9 mouse cellular contexts compared by ENCODE assay signal in genomic region chr19:10435908-10436307, GRCm38 (mm10). TPM values are rescaled to one million over a fixed set of nuclear protein-coding genes. Genes with fewer than 3 reads are reported as not detected.
DNase-seq lines count a peak whose midpoint lies in the region; ATAC-seq lines count a peak whose summit lies in the region.
"Had no signal": no experiment of that assay in that cellular context is flagged by ENCODE, and none has a peak within 500 bp of the region (broad histone marks: within the 10 kb centered on the region; RNA-seq: fewer than 3 reads in every experiment).

No protein-coding gene starts in this region.

- no peak overlapping the region for H3K27ac ChIP-seq in kidney, embryonic 15.5 days
- H3K27ac ChIP-seq in forebrain, embryonic 16.5 days (ENCODE audit: low read length): no peak overlapping the region
- H3K27ac ChIP-seq in hindbrain, embryonic 16.5 days (ENCODE audit: low read depth, low read length): no peak overlapping the region
- no peak overlapping the region for H3K27ac ChIP-seq in midbrain, embryonic 15.5 days

- peak; percentile 79 for DNase-seq in kidney, adult 18-20 months
- DNase-seq in left cerebral cortex, postnatal 25 days (ENCODE audit: low spot score in 2 of 2): peak; percentile 70 to 84
- DNase-seq in spleen, postnatal 4 days (ENCODE audit: low spot score in 2 of 2): peak; percentile 51 to 77

- 0 out of 2 replicates have a peak, but pooled peaks cover 8% of the 10 kb centered on the region for H3K4me1 ChIP-seq in kidney, embryonic 15.5 days
- peaks cover 10% of the 10 kb centered on the region for H3K4me1 ChIP-seq in forebrain, embryonic 16.5 days (replicated peaks; ENCODE audit: control insufficient read depth, insufficient read depth, low read length)
- no peaks in the 10 kb centered on the region for H3K4me1 ChIP-seq in hindbrain, embryonic 16.5 days (ENCODE audit: control insufficient read depth, insufficient read depth, low read depth, low read length)
- no peaks in the 10 kb centered on the region for H3K4me1 ChIP-seq in midbrain, embryonic 15.5 days

- no peak overlapping the region for H3K9ac ChIP-seq in kidney, embryonic 15.5 days
- no peak overlapping the region for H3K9ac ChIP-seq in forebrain, embryonic 16.5 days (replicated peaks; ENCODE audit: low read depth, low read length)
- no peak overlapping the region for H3K9ac ChIP-seq in hindbrain, embryonic 16.5 days (ENCODE audit: low read depth, low read length)
- H3K9ac ChIP-seq in midbrain, embryonic 15.5 days: no peak overlapping the region

- H3K4me3 ChIP-seq in kidney, embryonic 15.5 days (replicated peaks): no peak overlapping the region
- no peak overlapping the region for H3K4me3 ChIP-seq in forebrain, embryonic 16.5 days (replicated peaks; ENCODE audit: low read length)
- H3K4me3 ChIP-seq in hindbrain, embryonic 16.5 days (ENCODE audit: low read length): no peak overlapping the region
- no peak overlapping the region for H3K4me3 ChIP-seq in midbrain, embryonic 15.5 days

- H3K27me3 ChIP-seq in kidney, embryonic 15.5 days: peaks cover 14% of the 10 kb centered on the region; the same call in 1 of the 2 replicates
- H3K27me3 ChIP-seq in forebrain, embryonic 16.5 days (replicated peaks; ENCODE audit: control insufficient read depth, insufficient read depth, low read length): no peaks in the 10 kb centered on the region
- no peaks in the 10 kb centered on the region for H3K27me3 ChIP-seq in hindbrain, embryonic 16.5 days (replicated peaks; ENCODE audit: control insufficient read depth, insufficient read depth, low read length)
- no peaks in the 10 kb centered on the region for H3K27me3 ChIP-seq in midbrain, embryonic 15.5 days (replicated peaks)

- H3K4me2 ChIP-seq in kidney, embryonic 15.5 days: no peak overlapping the region
- no peak overlapping the region for H3K4me2 ChIP-seq in forebrain, embryonic 16.5 days (ENCODE audit: low read length)
- no peak overlapping the region for H3K4me2 ChIP-seq in hindbrain, embryonic 16.5 days (ENCODE audit: low read length)
- no peak overlapping the region for H3K4me2 ChIP-seq in midbrain, embryonic 15.5 days

- WGBS in kidney, embryonic 15.5 days: 27% methylated on average over 3 of the region's 3 CpGs
- 27% methylated on average over 3 of the region's 3 CpGs for WGBS in forebrain, embryonic 16.5 days
- 36% methylated on average over 3 of the region's 3 CpGs for WGBS in hindbrain, embryonic 16.5 days
- WGBS in midbrain, embryonic 15.5 days: 34% methylated on average over 3 of the region's 3 CpGs

- no peak for ATAC-seq in kidney, embryonic 15.5 days (replicated peaks; ENCODE audit: low FRiP score)
- ATAC-seq in cerebellum, adult (ENCODE audit: insufficient number of reproducible peaks, low FRiP score, low TSS enrichment): peak; percentile 53
- peak; percentile 16; the same call in 1 of the 2 replicates for ATAC-seq in forebrain, embryonic 16.5 days
- ATAC-seq in hindbrain, embryonic 16.5 days: 0 out of 2 replicates have a peak, but pooled peaks have one; percentile 19
- peak; percentile 31; the same call in 1 of the 2 replicates for ATAC-seq in midbrain, embryonic 15.5 days (replicated peaks)

- intact Hi-C loops in left cerebral cortex, postnatal 25 days (cut with DNase I): loop anchor here (1.0 to 5.0 kb wide), 3 partner anchors 47 to 179 kb away; partner anchors contain the start of gene Syt7

- H3K36me3 ChIP-seq in kidney, embryonic 15.5 days: 0 out of 2 replicates have a peak, but pooled peaks cover 3% of the 10 kb centered on the region
- no peaks in the 10 kb centered on the region for H3K36me3 ChIP-seq in forebrain, embryonic 16.5 days (ENCODE audit: control insufficient read depth, insufficient read depth)
- H3K36me3 ChIP-seq in hindbrain, embryonic 16.5 days (ENCODE audit: control insufficient read depth, insufficient read depth, low read length): peaks cover 11% of the 10 kb centered on the region
- peaks cover 8% of the 10 kb centered on the region for H3K36me3 ChIP-seq in midbrain, embryonic 15.5 days (replicated peaks)

- H3K9me3 ChIP-seq in kidney, embryonic 15.5 days (replicated peaks): no peaks in the 10 kb centered on the region
- no peaks in the 10 kb centered on the region for H3K9me3 ChIP-seq in forebrain, embryonic 16.5 days (ENCODE audit: control insufficient read depth, low read length)
- no peaks in the 10 kb centered on the region for H3K9me3 ChIP-seq in hindbrain, embryonic 16.5 days (ENCODE audit: control insufficient read depth, low read length)
- no peaks in the 10 kb centered on the region for H3K9me3 ChIP-seq in midbrain, embryonic 15.5 days

RNA-seq across cellular contexts. Expression of gene Lrrc10b, which starts 21.4 kb away (rescaled TPM):
- polyA plus RNA-seq in kidney, embryonic 15.5 days (2015; fragmentation: Nextera tagmentation; extraction: Ambion mirVana): 0.69 and 0.73 TPM in 2 replicates
- polyA plus RNA-seq in forebrain, embryonic 16.5 days (2015; fragmentation: Nextera tagmentation; extraction: Ambion mirVana): 0.52 and 0.99 TPM in 2 replicates
- 0.97 and 1.3 TPM in 2 replicates for polyA plus RNA-seq in hindbrain, embryonic 16.5 days (2015; fragmentation: Nextera tagmentation; extraction: Ambion mirVana)
- total RNA-seq in left cerebral cortex, postnatal 25 days (2021): 10 to 100 TPM in 1 of 2 experiments, 1 to 10 TPM in 1; 4.8 to 30.6 TPM
- 1.7 and 2.4 TPM in 2 replicates for polyA plus RNA-seq in midbrain, embryonic 15.5 days (2015; fragmentation: Nextera tagmentation; extraction: Ambion mirVana)
- polyA plus RNA-seq: liver, embryonic 16.5 days had no signal

RNA-seq across cellular contexts. Expression of gene Ppp1r32, which starts 46.8 kb away (rescaled TPM):
- polyA plus RNA-seq in kidney, embryonic 15.5 days (2015; fragmentation: Nextera tagmentation; extraction: Ambion mirVana): not detected in 2 replicates
- 1.7 and 2.1 TPM in 2 replicates for polyA plus RNA-seq in forebrain, embryonic 16.5 days (2015; fragmentation: Nextera tagmentation; extraction: Ambion mirVana)
- 2.4 and 2.7 TPM in 2 replicates for polyA plus RNA-seq in hindbrain, embryonic 16.5 days (2015; fragmentation: Nextera tagmentation; extraction: Ambion mirVana)
- total RNA-seq in left cerebral cortex, postnatal 25 days (2021): 1 to 10 TPM in 1 of 2 experiments, under 1 TPM in 1; 0.80 to 1.1 TPM
- 2.4 and 3.7 TPM in 2 replicates for polyA plus RNA-seq in midbrain, embryonic 15.5 days (2015; fragmentation: Nextera tagmentation; extraction: Ambion mirVana)
- polyA plus RNA-seq: liver, embryonic 16.5 days had no signal

RNA-seq across cellular contexts. Expression of gene Syt7, which starts 47.0 kb away (rescaled TPM):
- 1.5 and 2.3 TPM in 2 replicates for polyA plus RNA-seq in kidney, embryonic 15.5 days (2015; fragmentation: Nextera tagmentation; extraction: Ambion mirVana)
- 6.9 and 9.7 TPM in 2 replicates for polyA plus RNA-seq in forebrain, embryonic 16.5 days (2015; fragmentation: Nextera tagmentation; extraction: Ambion mirVana)
- polyA plus RNA-seq in hindbrain, embryonic 16.5 days (2015; fragmentation: Nextera tagmentation; extraction: Ambion mirVana): 8.8 and 10.3 TPM in 2 replicates
- total RNA-seq in left cerebral cortex, postnatal 25 days (2021): 100 to 1,000 TPM; 309 to 332 TPM
- 19.6 and 21.0 TPM in 2 replicates for polyA plus RNA-seq in midbrain, embryonic 15.5 days (2015; fragmentation: Nextera tagmentation; extraction: Ambion mirVana)
